Mouse (Mus musculus) liver, embryonic 16.5 days (tissue): ENCODE results near the gene Adgrf4. TPM values are rescaled to one million over a fixed set of nuclear protein-coding genes. Genes with fewer than 3 reads are reported as not detected.

Source experiments
- ATAC-seq: fragments of 200-750 bp; cut with Nextera tagmentation; 2 replicates; pipeline ENCODE4 v1.8.0; 2017; ENCODE audit warnings: low read depth, mild to moderate bottlenecking, moderate number of reproducible peaks, moderate library complexity
- H3K27ac ChIP-seq: fragments of 300-500 bp; sonication (generic); 2 replicates; pipeline ENCODE4 v1.5.1; 2014; ENCODE audit warnings: mild to moderate bottlenecking, low read length
- H3K27me3 ChIP-seq: fragments of 300-500 bp; sonication (generic); 2 replicates; pipeline ENCODE4 v1.6.1; 2014; ENCODE audit warnings: low read depth, low read length, mixed read lengths; ENCODE audit not compliant: control insufficient read depth, insufficient read depth
- H3K36me3 ChIP-seq: fragments of 300-500 bp; sonication (generic); 2 replicates; pipeline ENCODE4 v1.6.1; 2014; ENCODE audit warnings: mild to moderate bottlenecking; ENCODE audit not compliant: control insufficient read depth, insufficient read depth
- H3K4me1 ChIP-seq: fragments of 300-500 bp; sonication (generic); 2 replicates; pipeline ENCODE4 v1.6.1; 2014; ENCODE audit warnings: low read depth, low read length, mixed read lengths; ENCODE audit not compliant: control insufficient read depth
- H3K4me2 ChIP-seq: fragments of 300-500 bp; sonication (generic); 2 replicates; pipeline ENCODE4 v1.6.1; 2014; ENCODE audit warnings: low read depth, low read length, mixed read lengths
- H3K4me3 ChIP-seq: fragments of 300-500 bp; sonication (generic); 2 replicates; pipeline ENCODE4 v1.5.1; 2014; ENCODE audit warnings: low read depth, mild to moderate bottlenecking, low read length
- H3K9ac ChIP-seq: fragments of 300-500 bp; sonication (generic); 2 replicates; pipeline ENCODE4 v1.6.1; 2014; ENCODE audit warnings: low read depth, low read length
- H3K9me3 ChIP-seq: fragments of 300-500 bp; sonication (generic); replicated peaks from 2 replicates; pipeline ENCODE4 v1.6.1; 2016; ENCODE audit warnings: low read length; ENCODE audit not compliant: control insufficient read depth
- WGBS: fragments of 180-500 bp; shearing (Covaris S2); extraction: QIAGEN DNeasy Blood & Tissue Kit; methylation state at CpG from one replicate; pipeline ENCODE4 v1.1.7; 2014; ENCODE audit not compliant: insufficient replicate concordance; 5-methylcytosine and 5-hydroxymethylcytosine counted together
- polyA plus RNA-seq: library from polyadenylated mRNA; unstranded; fragments of >200 nt; fragmentation: Nextera tagmentation; extraction: Ambion mirVana; gene quantifications from 2 replicates; pipeline ENCODE4 v1.2.1, GENCODE M21; 2015

Gene Adgrf4
- polyA plus RNA-seq, 1 experiment from 2014 or later = not detected

- H3K9me3 ChIP-seq = no peaks in the 10 kb centered on the region
- 66% methylated on average over 8 of the region's 8 CpGs for WGBS
- no peak overlapping the region for H3K4me2 ChIP-seq
- ATAC-seq = no peak
- no peak overlapping the region for H3K27ac ChIP-seq
- H3K9ac ChIP-seq = no peak overlapping the region
- no peaks in the 10 kb centered on the region for H3K27me3 ChIP-seq
- H3K4me3 ChIP-seq = no peak overlapping the region
- no peaks in the 10 kb centered on the region for H3K4me1 ChIP-seq
- no peaks in the 10 kb centered on the region for H3K36me3 ChIP-seq
These were observed 1.6 kb downstream of the Adgrf4 start for GRCm38 (mm10) chr17:42690531-42690930.

DNA sequence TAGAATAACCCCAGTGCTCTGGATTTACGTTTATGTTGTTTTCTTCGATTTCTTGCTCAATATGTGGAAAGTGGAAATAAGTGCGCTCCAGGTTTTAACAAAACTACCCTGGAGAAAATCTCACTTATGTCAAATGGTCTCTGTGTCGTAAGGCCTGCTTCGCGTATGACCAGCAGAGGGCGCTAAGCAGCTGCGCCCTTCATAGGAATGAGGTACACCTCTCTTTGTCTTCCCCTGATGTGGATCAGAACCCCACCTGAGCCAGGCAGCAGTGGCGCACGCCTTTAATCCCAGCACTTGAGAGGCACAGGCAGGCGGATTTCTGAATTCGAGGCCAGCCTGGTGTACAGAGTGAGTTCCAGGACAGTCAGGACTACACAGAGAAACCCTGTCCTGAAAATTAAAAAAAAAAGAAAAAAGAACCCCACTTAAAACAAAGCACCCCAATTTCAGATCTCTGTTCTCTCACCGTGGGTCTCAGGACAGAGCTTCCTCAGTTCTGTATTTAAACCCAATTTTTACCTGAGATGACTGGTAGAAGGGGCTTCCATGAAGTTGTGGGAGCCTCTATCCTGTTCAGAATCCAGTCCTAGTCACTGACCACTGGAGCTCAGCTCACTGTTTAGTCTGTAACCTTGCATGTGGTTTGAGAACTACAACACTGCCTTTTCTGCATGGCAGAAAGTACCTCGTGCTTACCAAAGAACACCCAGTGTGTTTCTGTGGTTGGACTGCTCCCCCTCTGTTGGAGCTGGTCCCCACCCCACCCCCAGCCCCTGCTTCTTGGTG, 33.3 kb downstream of the Adgrf4 start:
- Histone ChIP-seq H3K4me1 (no peaks in the 10 kb centered on the region), H3K9ac (no peak overlapping the region), H3K9me3 (no peaks in the 10 kb centered on the region), H3K36me3 (no peaks in the 10 kb centered on the region), H3K27ac (no peak overlapping the region), H3K4me3 (no peak overlapping the region), H3K27me3 (no peaks in the 10 kb centered on the region), H3K4me2 (no peak overlapping the region)
- WGBS = 18% methylated on average over 14 of the region's 14 CpGs
- no peak for ATAC-seq

DNA sequence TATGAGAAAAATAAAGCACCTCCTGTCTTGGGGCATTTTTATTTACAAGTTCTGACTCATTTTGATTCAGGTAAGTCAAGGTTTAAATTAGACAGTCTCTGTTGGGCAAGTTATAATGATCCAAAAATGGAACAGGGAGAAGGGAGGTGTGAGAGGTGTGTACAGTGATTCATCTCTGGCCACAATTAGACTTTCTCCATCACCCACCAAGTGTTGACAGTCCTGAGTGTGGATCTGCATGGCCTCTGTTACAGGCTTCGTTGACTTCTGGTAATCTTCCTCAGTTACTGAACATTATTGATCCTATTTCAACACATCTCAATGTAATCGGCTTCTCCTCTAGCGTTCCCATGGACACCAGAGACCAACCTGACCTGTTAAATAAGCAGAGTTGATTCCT, 48.7 kb downstream of the Adgrf4 start:
- ATAC-seq = no peak
- H3K4me1 ChIP-seq = no peaks in the 10 kb centered on the region

DNA sequence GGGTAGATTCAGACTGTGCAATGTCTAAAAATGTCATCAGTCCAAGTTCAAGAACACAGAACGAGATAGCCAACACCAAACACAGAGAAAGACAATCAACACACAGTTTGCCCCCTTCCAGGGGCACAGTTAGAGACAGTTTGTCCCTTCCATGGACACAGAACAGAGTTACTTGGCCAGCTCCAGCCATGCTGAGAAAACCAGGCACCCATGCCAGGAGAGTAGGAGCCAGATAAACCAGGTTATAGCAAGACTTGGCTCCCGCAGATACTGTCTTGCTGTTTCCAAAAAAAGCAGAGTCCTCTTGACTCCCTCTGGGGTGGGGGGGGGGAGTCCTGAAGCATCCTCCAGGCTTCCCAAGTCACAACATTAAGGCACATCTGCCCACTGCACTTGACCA, 61.9 kb downstream of the Adgrf4 start:
- no peak overlapping the region for H3K4me3 ChIP-seq
- H3K9me3 ChIP-seq = no peaks in the 10 kb centered on the region
- no peaks in the 10 kb centered on the region for H3K27me3 ChIP-seq
- 70% methylated on average over 2 of the region's 2 CpGs for WGBS
- no peak overlapping the region for H3K4me2 ChIP-seq
- no peaks in the 10 kb centered on the region for H3K36me3 ChIP-seq
- no peak overlapping the region for H3K27ac ChIP-seq
- ATAC-seq = no peak
- no peaks in the 10 kb centered on the region for H3K4me1 ChIP-seq
- H3K9ac ChIP-seq = no peak overlapping the region

More for the DNA sequence above, 48.7 kb downstream of the Adgrf4 start:
- Histone ChIP-seq H3K9me3 (no peaks in the 10 kb centered on the region), H3K27me3 (no peaks in the 10 kb centered on the region), H3K27ac (no peak overlapping the region), H3K36me3 (no peaks in the 10 kb centered on the region), H3K4me2 (no peak overlapping the region), H3K9ac (no peak overlapping the region), H3K4me3 (no peak overlapping the region)
- WGBS = 43% methylated on average over 3 of the region's 3 CpGs

DNA sequence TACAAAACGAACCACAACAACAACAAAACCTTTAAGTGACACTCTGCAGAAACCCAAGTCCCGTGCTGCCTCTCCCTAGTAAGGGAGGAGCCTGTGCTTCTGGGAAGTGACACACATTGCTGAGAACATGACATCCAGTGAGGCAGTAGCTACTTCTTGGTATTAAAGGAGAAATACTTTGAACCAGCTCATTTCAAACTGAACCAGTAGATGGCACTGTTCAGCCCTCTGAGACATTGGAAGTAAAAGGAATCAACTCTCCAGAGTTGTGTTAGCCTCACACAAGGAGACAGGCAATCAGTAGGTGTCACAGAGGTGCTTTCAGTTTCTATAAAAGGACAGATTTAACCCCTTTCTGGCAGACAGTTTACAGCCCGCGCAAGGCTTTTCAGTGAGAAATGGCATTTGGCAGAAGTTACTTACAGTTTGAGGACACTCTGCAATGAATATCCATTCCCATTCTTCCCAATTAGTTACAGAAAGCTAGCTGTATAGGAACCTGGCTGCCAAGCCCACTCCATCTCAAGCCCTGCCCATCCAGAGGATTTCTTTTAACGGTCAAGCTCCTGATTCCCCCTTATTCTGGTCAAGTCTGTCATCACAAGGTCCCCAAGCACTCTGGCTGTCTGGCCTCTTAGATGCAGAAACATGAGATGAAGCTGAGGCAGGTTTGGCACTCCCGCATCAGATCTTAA, 78.9 kb downstream of the Adgrf4 start:
- Histone ChIP-seq H3K36me3 (no peaks in the 10 kb centered on the region), H3K9me3 (no peaks in the 10 kb centered on the region), H3K4me1 (no peaks in the 10 kb centered on the region), H3K9ac (no peak overlapping the region), H3K4me3 (no peak overlapping the region), H3K27ac (no peak overlapping the region), H3K4me2 (no peak overlapping the region), H3K27me3 (no peaks in the 10 kb centered on the region)
- 26% methylated on average over 6 of the region's 6 CpGs for WGBS
- no peak for ATAC-seq

DNA sequence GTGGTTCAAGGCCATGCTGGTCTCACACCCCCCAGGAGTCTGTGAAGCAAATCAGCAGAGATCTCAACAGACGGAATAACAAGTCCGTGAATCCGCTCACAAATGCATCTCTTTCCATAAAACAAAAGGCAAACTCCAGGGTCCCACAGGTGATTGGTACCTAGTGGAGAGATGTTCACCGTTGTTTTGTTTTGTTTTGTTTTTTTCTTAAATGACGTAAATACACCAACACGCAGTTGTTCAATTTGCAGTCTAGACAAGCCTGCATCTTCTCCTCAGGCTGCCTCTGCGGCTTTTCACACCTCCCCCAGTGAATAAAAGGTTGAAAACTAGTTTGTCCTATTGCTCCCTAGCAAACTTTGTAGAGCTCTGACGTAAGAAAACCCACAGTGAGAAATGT, 80.8 kb downstream of the Adgrf4 start, which contains the start of gene Opn5:
Gene Opn5, minus strand, starts transcription at position 101 of the 400 bp plus-strand sequence.
- H3K4me1 ChIP-seq = no peaks in the 10 kb centered on the region
- no peaks in the 10 kb centered on the region for H3K27me3 ChIP-seq
- H3K4me3 ChIP-seq = no peak within 1 kb of the TSS
- no peaks in the 10 kb centered on the region for H3K36me3 ChIP-seq
- ATAC-seq = no peak
- no peak within 1 kb of the TSS for H3K27ac ChIP-seq
- 62% methylated on average over 8 of the region's 8 CpGs for WGBS
- H3K4me2 ChIP-seq = no peak within 1 kb of the TSS
- no peaks in the 10 kb centered on the region for H3K9me3 ChIP-seq
- H3K9ac ChIP-seq = no peak within 1 kb of the TSS

GRCm38 (mm10) chr17:42608270-42608669, 83.8 kb downstream of the Adgrf4 start:
- H3K27me3 ChIP-seq = no peaks in the 10 kb centered on the region
- no peak for ATAC-seq
- 58% methylated on average over 3 of the region's 3 CpGs for WGBS
- no peaks in the 10 kb centered on the region for H3K4me1 ChIP-seq
- no peak overlapping the region for H3K4me3 ChIP-seq
- H3K27ac ChIP-seq = no peak overlapping the region
- H3K4me2 ChIP-seq = no peak overlapping the region
- H3K9me3 ChIP-seq = no peaks in the 10 kb centered on the region
- no peaks in the 10 kb centered on the region for H3K36me3 ChIP-seq
- H3K9ac ChIP-seq = no peak overlapping the region
